Mouse (Mus musculus) kidney, postnatal 25 days (tissue): ENCODE measurements around the gene Glcci1.
"Not testable (repeated sequence)": the region's sequence is repeated elsewhere in the genome, so short reads cannot be mapped to it uniquely, and the experiment has no call there.

ENCODE experiments used
- DNase-seq, 2 experiments: peaks; one replicate each; pipeline ENCODE4 v3.0.0; 2021; ENCODE audit warnings: mixed read lengths in 2 of 2

The Glcci1 gene

GRCm38 (mm10) chr6:8495827-8496222, 13.6 kb upstream of the Glcci1 start:
- no peak for DNase-seq

- DNase-seq, result no peak
Observed at GRCm38 (mm10) chr6:8497234-8497867, 12.0 kb upstream of the Glcci1 start.

- no peak for DNase-seq
Observed at GRCm38 (mm10) chr6:8497868-8498257, 11.5 kb upstream of the Glcci1 start.

GRCm38 (mm10) chr6:8498961-8499360, 10.4 kb upstream of the Glcci1 start:
- DNase-seq, result no peak

- no peak for DNase-seq
Observed at GRCm38 (mm10) chr6:8503953-8504352, 5.4 kb upstream of the Glcci1 start.

DNA sequence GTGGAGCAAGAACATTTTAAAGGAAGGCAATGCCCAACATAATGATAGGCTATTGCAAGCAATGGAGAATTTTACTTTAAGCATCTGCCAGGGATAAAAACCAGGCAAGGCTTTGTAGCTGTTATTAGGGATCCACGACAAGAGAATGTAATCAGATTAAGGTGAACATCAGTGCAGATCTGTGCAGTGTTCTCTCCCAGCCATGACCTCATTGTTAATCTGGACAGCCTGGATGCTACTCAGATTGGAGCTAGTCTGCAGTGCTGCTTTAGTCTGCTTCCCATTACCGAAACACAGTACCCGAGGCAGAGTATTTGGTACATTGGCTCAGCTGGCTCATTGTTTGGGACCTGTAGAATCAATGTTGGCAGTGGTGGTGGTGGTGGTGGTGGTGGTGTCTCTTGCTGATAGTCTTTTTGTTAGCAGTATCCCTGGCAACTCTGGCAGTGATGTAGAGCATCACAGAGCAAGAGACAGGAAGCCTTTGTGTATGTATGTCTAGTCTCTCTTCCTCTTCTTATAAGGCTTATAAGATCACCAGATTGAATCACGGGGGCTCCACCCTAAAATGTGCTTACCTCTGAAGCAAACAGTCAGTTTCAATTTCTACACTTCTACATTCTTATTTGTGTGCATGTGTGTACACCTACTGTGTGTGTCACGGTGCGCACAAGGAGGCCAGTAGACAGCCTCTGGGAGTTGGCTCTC, 4.7 kb upstream of the Glcci1 start:
- DNase-seq, result no peak

DNA sequence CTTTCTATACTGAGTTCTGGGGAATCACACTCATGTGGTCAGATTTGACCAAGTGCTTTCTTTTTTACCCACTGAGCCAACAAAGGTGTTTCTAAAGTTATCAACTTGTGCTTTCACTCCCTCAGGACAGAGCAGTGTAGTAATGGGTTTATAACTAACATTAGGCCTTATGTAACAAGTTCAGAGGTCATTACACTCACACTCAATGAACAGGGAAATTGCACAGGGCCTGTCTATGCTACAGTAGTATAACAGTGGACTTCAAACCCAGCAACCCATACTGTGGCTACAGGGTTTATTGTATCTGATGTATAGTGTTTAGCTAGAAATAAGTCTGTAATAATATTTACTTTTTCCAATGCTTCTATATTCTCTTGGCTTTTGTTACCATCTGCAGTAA, 2.8 kb upstream of the Glcci1 start:
- no peak for DNase-seq

DNA sequence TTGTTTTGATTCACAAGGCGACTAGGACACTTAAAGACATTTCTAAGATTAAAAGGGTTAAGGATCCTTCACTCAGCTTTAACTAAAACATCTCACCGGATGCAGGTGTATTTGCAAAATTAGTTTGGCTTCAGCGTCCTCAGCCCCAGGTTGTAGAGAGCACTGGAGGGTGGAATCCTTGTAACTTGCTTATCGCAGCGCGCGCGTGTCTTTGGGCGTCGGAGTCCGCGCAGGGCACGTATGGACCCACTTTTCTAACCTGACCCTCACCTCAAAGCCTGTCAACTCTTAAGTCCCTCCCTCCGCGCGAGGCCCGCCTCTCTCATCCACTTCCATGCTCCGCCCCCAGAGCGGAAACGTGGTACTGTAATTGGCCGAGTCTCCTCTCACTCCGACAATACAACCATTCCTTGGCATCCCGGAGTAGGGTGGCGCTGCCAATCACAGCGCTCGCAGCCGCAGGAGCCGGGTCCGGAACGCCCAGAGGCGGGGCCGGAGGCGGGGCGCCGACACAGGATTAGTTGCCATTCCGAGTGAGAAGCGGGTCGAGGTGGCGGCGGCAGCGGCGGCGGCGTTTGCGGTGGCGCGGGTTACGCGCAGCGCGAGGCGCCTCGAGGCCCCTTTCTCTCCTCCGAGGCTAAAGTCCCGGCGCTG, 390 bp upstream of the Glcci1 start:
- peak; percentile 99 to 100 for DNase-seq

DNA sequence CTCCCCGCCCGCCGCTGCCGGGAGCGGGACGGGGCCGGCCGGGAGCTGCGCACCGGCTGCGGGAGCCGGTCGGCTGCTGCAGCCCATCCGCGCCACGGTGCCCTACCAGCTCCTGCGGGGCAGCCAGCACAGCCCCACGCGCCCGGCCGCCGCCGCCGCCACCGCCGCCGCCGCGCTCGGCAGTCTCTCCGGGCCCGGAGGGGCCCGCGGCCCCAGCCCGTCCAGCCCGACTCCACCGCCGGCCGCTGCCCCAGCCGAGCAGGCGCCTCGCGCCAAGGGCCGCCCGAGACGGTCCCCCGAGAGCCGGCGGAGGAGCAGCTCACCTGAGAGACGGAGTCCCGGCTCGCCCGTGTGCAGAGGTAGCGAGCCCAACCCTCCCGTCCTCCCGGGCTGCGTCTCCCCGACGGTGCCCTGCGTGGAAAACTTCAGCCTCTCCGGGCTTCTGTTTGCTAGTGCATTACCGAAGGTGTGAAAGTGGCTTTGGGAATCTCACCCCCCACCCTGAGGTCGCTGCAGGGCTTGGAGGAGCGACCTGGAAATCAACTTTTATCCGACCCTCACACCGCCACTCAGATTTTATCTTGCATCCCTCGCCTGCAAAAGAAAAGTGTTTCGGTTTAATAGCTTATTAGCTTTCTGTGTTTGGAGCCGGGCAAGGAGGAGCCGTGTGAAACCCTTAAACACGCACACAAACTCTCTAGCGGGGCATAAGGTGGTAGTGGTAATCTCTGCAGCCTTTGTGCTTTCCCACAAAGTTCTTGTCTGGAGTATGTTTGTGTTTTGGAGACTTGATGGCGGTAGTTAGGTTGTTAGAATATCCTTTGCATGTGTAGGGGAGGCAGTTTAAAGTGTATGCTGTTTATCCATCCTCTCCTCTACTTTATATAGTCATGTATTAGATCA, 812 bp downstream of the Glcci1 start:
- peak; percentile 34 to 73 for DNase-seq

GRCm38 (mm10) chr6:8510864-8511428, 1.5 kb downstream of the Glcci1 start:
- no peak for DNase-seq

GRCm38 (mm10) chr6:8511447-8511846, 2.0 kb downstream of the Glcci1 start:
- no peak for DNase-seq

GRCm38 (mm10) chr6:8512416-8512815, 3.0 kb downstream of the Glcci1 start:
- DNase-seq, result no peak

- DNase-seq, result no peak
Observed at GRCm38 (mm10) chr6:8519687-8520086, 10.3 kb downstream of the Glcci1 start.

- DNase-seq, result no peak
Observed at GRCm38 (mm10) chr6:8521231-8521630, 11.8 kb downstream of the Glcci1 start.

DNA sequence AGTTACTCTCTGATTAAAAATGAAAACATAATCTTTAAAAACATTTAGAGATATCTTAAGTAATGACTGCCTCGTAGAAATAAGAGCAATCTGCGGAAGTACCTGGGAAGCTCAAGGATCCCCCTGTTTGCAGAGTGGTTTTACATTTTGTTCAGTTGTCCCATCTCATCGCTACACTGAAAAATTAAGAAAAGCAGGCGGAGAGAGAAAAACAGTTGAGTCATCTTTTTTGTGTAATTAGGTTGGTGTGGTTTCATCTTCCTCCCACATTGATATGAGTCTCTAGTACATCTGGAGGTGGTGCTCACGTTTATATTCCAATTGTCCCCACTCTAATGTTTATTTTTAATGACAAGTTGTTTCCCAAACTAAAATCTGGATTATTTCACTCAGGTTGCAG, 15.3 kb downstream of the Glcci1 start:
- DNase-seq, result no peak

DNA sequence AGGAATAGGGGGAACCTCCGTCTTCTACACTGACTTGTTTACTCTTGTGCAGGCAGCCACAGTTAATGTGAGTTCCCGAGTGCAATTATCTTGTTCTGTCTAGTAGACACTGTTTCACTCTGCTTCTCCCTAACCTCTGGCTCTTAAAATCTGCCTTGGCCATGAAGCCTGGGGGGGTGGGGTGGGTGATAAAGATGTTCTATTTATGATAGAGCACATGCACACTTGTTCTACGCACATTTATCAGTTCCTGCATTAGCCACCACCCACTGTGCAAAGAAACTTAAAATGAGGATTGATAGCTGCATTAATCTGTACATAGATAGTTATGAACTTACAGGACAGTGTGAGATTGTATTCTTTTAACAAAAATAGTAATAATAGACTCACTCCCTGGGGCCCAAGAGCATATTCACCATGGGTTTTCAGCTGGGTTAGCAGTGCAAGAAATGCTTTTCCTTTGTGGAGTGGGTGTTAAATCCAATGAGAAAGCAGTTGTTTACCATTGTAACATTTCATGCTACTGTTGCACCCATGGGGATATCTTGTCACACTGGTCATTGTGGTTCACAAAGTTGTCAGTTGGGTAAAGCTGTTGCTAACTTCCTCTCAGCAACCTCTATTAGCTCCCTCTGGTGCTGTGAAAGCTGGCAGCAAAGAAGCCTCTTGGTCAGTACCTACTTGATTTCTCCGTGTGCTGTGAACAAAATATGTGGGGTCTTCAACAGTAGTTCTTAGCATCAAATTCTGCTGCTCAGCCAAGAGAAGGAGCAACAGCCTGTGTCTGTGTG, 21.9 kb downstream of the Glcci1 start:
- DNase-seq, result no peak

DNA sequence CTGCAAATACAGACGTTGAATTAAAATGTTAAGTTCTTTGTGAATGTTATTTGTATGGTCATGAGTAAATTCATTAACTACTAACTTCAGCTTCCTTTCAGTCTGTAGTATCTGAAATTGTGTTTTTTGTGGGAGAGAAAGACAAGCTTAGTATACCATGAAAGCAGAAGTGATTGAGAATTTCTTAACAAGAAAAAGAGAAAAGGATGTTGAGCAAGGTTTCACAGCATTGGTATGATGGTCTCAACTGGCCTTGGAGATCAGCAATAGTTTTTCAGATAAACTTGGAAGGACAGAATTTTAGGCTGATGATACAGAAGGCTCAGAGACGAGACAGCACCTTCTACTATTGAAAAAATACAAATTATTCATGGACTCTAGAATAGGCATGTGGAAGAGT, 27.5 kb downstream of the Glcci1 start:
- no peak for DNase-seq

GRCm38 (mm10) chr6:8541531-8541930, 32.1 kb downstream of the Glcci1 start:
- DNase-seq, result not testable (repeated sequence)

GRCm38 (mm10) chr6:8544822-8545221, 35.4 kb downstream of the Glcci1 start:
- DNase-seq, result no peak

- no peak for DNase-seq
Observed at GRCm38 (mm10) chr6:8545780-8546179, 36.4 kb downstream of the Glcci1 start.

DNA sequence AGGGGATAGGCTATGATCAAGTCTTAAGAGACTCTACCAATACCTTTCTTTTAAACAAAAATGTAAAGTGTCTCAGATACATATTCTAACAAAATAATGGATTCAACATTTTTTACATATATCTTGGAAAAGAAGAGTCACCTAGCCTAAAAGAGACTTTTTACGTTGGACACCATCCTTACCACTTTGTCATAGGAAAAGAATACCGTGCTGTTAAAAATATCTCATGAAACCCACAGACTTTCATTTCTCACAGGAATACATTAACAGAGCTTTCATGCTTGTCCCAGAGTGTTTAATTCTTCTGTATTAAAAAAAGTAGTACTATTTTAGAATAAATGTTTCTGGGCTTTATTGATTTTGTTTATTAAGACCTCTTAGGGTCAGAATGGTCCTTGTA, 41.8 kb downstream of the Glcci1 start:
- DNase-seq, result no peak
